ENCODE assay signal across 8 mouse cellular contexts in genomic region chr13:23516822-23517602, GRCm38 (mm10). TPM values are rescaled to one million over a fixed set of nuclear protein-coding genes. Genes with fewer than 3 reads are reported as not detected.
DNase-seq lines count a peak whose midpoint lies in the region; ATAC-seq and TF ChIP-seq lines count a peak whose summit lies in the region.

No protein-coding gene starts in this region.

- no peak for TF ChIP-seq CTCF in MEL (IDR thresholded peaks at IDR 0.05 in 2 of 3, conservative IDR thresholded peaks at IDR 0.05 in 1 of 3; ENCODE audit: control insufficient read depth in 1 of 3, insufficient read depth in 1 of 3, low read depth in 2 of 3, low read length in 3 of 3, poor library complexity in 1 of 3, severe bottlenecking in 1 of 3)

- peaks cover 0 to 12% of the 10 kb centered on the region in 2 experiments; a peak in 2 of 4 replicates for H3K4me1 ChIP-seq in MEL (ENCODE audit: control insufficient read depth in 1 of 2, insufficient read depth in 2 of 2, low read length in 2 of 2)
- H3K4me1 ChIP-seq in forebrain, embryonic 16.5 days (replicated peaks; ENCODE audit: control insufficient read depth, insufficient read depth, low read length) = peaks cover 7% of the 10 kb centered on the region
- H3K4me1 ChIP-seq in hindbrain, embryonic 10.5 days (replicated peaks) = peaks cover 6% of the 10 kb centered on the region; the same call in 1 of the 2 replicates

- TF ChIP-seq POLR2A in MEL (IDR thresholded peaks at IDR 0.05; ENCODE audit: control insufficient read depth in 1 of 2, insufficient read depth in 1 of 2, low read depth in 1 of 2, low read length in 2 of 2, poor library complexity in 1 of 2) = no peak

- WGBS in forebrain, embryonic 16.5 days = under 1% methylated on average over 19 of the region's 19 CpGs
- WGBS in hindbrain, embryonic 10.5 days = under 1% methylated on average over 19 of the region's 19 CpGs

- H3K4me3 ChIP-seq in MEL (ENCODE audit: control insufficient read depth in 1 of 2, insufficient read depth in 1 of 2, low read depth in 2 of 2, low read length in 2 of 2) = peak overlapping the region; percentile 59 to 82
- peak overlapping the region; percentile 54 for H3K4me3 ChIP-seq in forebrain, embryonic 16.5 days (replicated peaks; ENCODE audit: low read length)
- peak overlapping the region; percentile 58 for H3K4me3 ChIP-seq in hindbrain, embryonic 10.5 days

- no peaks in the 10 kb centered on the region for H3K27me3 ChIP-seq in MEL (ENCODE audit: control insufficient read depth in 1 of 2, insufficient read depth in 2 of 2, low read length in 2 of 2)
- no peaks in the 10 kb centered on the region for H3K27me3 ChIP-seq in forebrain, embryonic 16.5 days (replicated peaks; ENCODE audit: control insufficient read depth, insufficient read depth, low read length)
- H3K27me3 ChIP-seq in hindbrain, embryonic 10.5 days (ENCODE audit: insufficient read depth, poor library complexity, severe bottlenecking) = no peaks in the 10 kb centered on the region

- DNase-seq in MEL (ENCODE audit: low read depth, low spot score) = peak; percentile 79
- DNase-seq in cerebellum, adult 11-12 months = peak; percentile 54
- peak; percentile 64 for DNase-seq in hindbrain, embryonic 10.5 days (ENCODE audit: low spot score)
- peak; percentile 75 to 84 for DNase-seq in layer of hippocampus, postnatal 25 days (ENCODE audit: extremely low spot score in 1 of 2, low spot score in 1 of 2)
- DNase-seq in lung, postnatal 4 days = peak; percentile 64 to 77
- DNase-seq in right cerebral cortex, postnatal 14 days = peak; percentile 70
- peak; percentile 80 for DNase-seq in yolk sac, embryonic 10.5 days (ENCODE audit: low spot score)

- no peaks in the 10 kb centered on the region for H3K9me3 ChIP-seq in MEL (replicated peaks; ENCODE audit: insufficient read depth, low read length)
- H3K9me3 ChIP-seq in forebrain, embryonic 16.5 days (ENCODE audit: control insufficient read depth, low read length) = no peaks in the 10 kb centered on the region
- H3K9me3 ChIP-seq in hindbrain, embryonic 10.5 days = no peaks in the 10 kb centered on the region

- TF ChIP-seq EP300 in MEL (IDR thresholded peaks at IDR 0.05; ENCODE audit: low read depth in 1 of 2, low read length in 2 of 2) = no peak

- ATAC-seq in forebrain, embryonic 16.5 days = peak; percentile 70

- H3K9ac ChIP-seq in MEL (ENCODE audit: control insufficient read depth, low read depth, low read length, poor library complexity, severe bottlenecking) = peak overlapping the region; percentile 64
- 0 out of 2 replicates have a peak overlapping the region, but pooled peaks have one; percentile 34 for H3K9ac ChIP-seq in forebrain, embryonic 16.5 days (replicated peaks; ENCODE audit: low read depth, low read length)

- peaks cover 0 to 21% of the 10 kb centered on the region in 2 experiments; a peak in 2 of 4 replicates for H3K36me3 ChIP-seq in MEL (ENCODE audit: control insufficient read depth in 1 of 2, insufficient read depth in 2 of 2, low read length in 2 of 2)
- H3K36me3 ChIP-seq in forebrain, embryonic 16.5 days (ENCODE audit: control insufficient read depth, insufficient read depth) = no peaks in the 10 kb centered on the region
- no peaks in the 10 kb centered on the region for H3K36me3 ChIP-seq in hindbrain, embryonic 10.5 days

- H3K27ac ChIP-seq in MEL (ENCODE audit: control insufficient read depth, low read depth, low read length) = peak overlapping the region; percentile 63
- H3K27ac ChIP-seq in forebrain, embryonic 16.5 days (ENCODE audit: low read length) = peak overlapping the region; percentile 68; the same call in 1 of the 2 replicates
- no peak overlapping the region for H3K27ac ChIP-seq in hindbrain, embryonic 10.5 days

- H3K79me2 ChIP-seq in MEL (ENCODE audit: control insufficient read depth, insufficient read depth, low read length, poor library complexity) = no peaks in the 10 kb centered on the region

- TF ChIP-seq RAD21 in MEL (IDR thresholded peaks at IDR 0.05; ENCODE audit: low read depth, low read length) = no peak

- H3K4me2 ChIP-seq in forebrain, embryonic 16.5 days (ENCODE audit: low read length) = peak overlapping the region; percentile 72

TF ChIP-seq in MEL, 35 proteins besides CTCF, POLR2A, EP300 and RAD21:
- no peak for TF ChIP-seq JUND (IDR thresholded peaks at IDR 0.05; ENCODE audit: low read depth, low read length)
- TF ChIP-seq USF1 (IDR thresholded peaks at IDR 0.05; ENCODE audit: low read depth, low read length) = no peak
- TF ChIP-seq TBP (IDR thresholded peaks at IDR 0.05; ENCODE audit: low read depth, low read length) = peak; percentile 99
- TF ChIP-seq E2F4 (IDR thresholded peaks at IDR 0.05; ENCODE audit: borderline replicate concordance, low read depth, low read length) = no peak

RNA-seq across cellular contexts. Expression of gene Hist1h4h, which starts 13.8 kb away (rescaled TPM):
- 5,750 and 5,753 TPM in 2 replicates for total RNA-seq in MEL (2012; rRNA removed)
- 1 to 10 TPM in 1 of 2 experiments, not detected in 1; 9.9 TPM for polyA plus RNA-seq in MEL (2012; ENCODE audit: insufficient read depth in 1 of 2, insufficient read length in 2 of 2, low read depth in 1 of 2, low replicate concordance in 2 of 2, missing spikeins in 1 of 2)
- 2.9 and 4.6 TPM in 2 replicates for polyA plus RNA-seq in forebrain, embryonic 16.5 days (2015; fragmentation: Nextera tagmentation; extraction: Ambion mirVana)
- 5.8 and 7.4 TPM in 2 replicates for polyA plus RNA-seq in hindbrain, embryonic 10.5 days (2016; fragmentation: Nextera tagmentation; extraction: Ambion mirVana)
- 100 to 1,000 TPM; 289 to 367 TPM for total RNA-seq in layer of hippocampus, postnatal 25 days (2021)

RNA-seq across cellular contexts. Expression of gene Hist1h2af, which starts 16.7 kb away (rescaled TPM):
- 939 and 1,000 TPM in 2 replicates for total RNA-seq in MEL (2012; rRNA removed)
- 10 to 100 TPM in 1 of 2 experiments, not detected in 1; 64.3 TPM for polyA plus RNA-seq in MEL (2012; ENCODE audit: insufficient read depth in 1 of 2, insufficient read length in 2 of 2, low read depth in 1 of 2, low replicate concordance in 2 of 2, missing spikeins in 1 of 2)
- not detected in 2 replicates for polyA plus RNA-seq in forebrain, embryonic 16.5 days (2015; fragmentation: Nextera tagmentation; extraction: Ambion mirVana)
- polyA plus RNA-seq in hindbrain, embryonic 10.5 days (2016; fragmentation: Nextera tagmentation; extraction: Ambion mirVana) = 7.8 and 9.2 TPM in 2 replicates
- total RNA-seq in layer of hippocampus, postnatal 25 days (2021) = 10 to 100 TPM in 1 of 2 experiments, 1 to 10 TPM in 1; 7.8 to 12.2 TPM

RNA-seq across cellular contexts. Expression of gene Hist1h3g, which starts 18.2 kb away (rescaled TPM):
- 441 and 728 TPM in 2 replicates for total RNA-seq in MEL (2012; rRNA removed)
- polyA plus RNA-seq in MEL (2012; ENCODE audit: insufficient read depth in 1 of 2, insufficient read length in 2 of 2, low read depth in 1 of 2, low replicate concordance in 2 of 2, missing spikeins in 1 of 2) = 1 to 10 TPM in 1 of 2 experiments, not detected in 1; 5.2 TPM
- polyA plus RNA-seq in forebrain, embryonic 16.5 days (2015; fragmentation: Nextera tagmentation; extraction: Ambion mirVana) = 1.5 and 3.2 TPM in 2 replicates
- polyA plus RNA-seq in hindbrain, embryonic 10.5 days (2016; fragmentation: Nextera tagmentation; extraction: Ambion mirVana) = 3.3 and 6.0 TPM in 2 replicates
- total RNA-seq in layer of hippocampus, postnatal 25 days (2021) = 1 to 10 TPM; 3.6 to 5.7 TPM

RNA-seq across cellular contexts. Expression of gene Hist1h2bh, which starts 26.2 kb away (rescaled TPM):
- 275 and 350 TPM in 2 replicates for total RNA-seq in MEL (2012; rRNA removed)
- polyA plus RNA-seq in MEL (2012; ENCODE audit: insufficient read depth in 1 of 2, insufficient read length in 2 of 2, low read depth in 1 of 2, low replicate concordance in 2 of 2, missing spikeins in 1 of 2) = under 1 TPM in 1 of 2 experiments, not detected in 1; 0.70 TPM
- polyA plus RNA-seq in forebrain, embryonic 16.5 days (2015; fragmentation: Nextera tagmentation; extraction: Ambion mirVana) = 0.23 and 0.47 TPM in 2 replicates
- polyA plus RNA-seq in hindbrain, embryonic 10.5 days (2016; fragmentation: Nextera tagmentation; extraction: Ambion mirVana) = 0.51 and 1.1 TPM in 2 replicates
- 1 to 10 TPM in 1 of 2 experiments, under 1 TPM in 1; 0.94 to 1.1 TPM for total RNA-seq in layer of hippocampus, postnatal 25 days (2021)

RNA-seq across cellular contexts. Expression of gene Hist1h3f, which starts 26.8 kb away (rescaled TPM):
- 541 and 709 TPM in 2 replicates for total RNA-seq in MEL (2012; rRNA removed)
- polyA plus RNA-seq in MEL (2012; ENCODE audit: insufficient read depth in 1 of 2, insufficient read length in 2 of 2, low read depth in 1 of 2, low replicate concordance in 2 of 2, missing spikeins in 1 of 2) = 1 to 10 TPM in 1 of 2 experiments, not detected in 1; 1.2 TPM
- polyA plus RNA-seq in forebrain, embryonic 16.5 days (2015; fragmentation: Nextera tagmentation; extraction: Ambion mirVana) = 0.30 and 0.61 TPM in 2 replicates
- polyA plus RNA-seq in hindbrain, embryonic 10.5 days (2016; fragmentation: Nextera tagmentation; extraction: Ambion mirVana) = 0.92 and 1.1 TPM in 2 replicates
- total RNA-seq in layer of hippocampus, postnatal 25 days (2021) = 10 to 100 TPM; 15.7 to 16.5 TPM
